Mouse (Mus musculus): Measurements from ENCODE around the gene Serpinb9f.
"Not testable (repeated sequence)": the region's sequence is repeated elsewhere in the genome, so short reads cannot be mapped to it uniquely, and the experiment has no call there.

The Serpinb9f gene

GRCm38 (mm10) chr13:33323777-33324176, at the start of gene Serpinb9f:
Serpinb9f (plus strand) TSS chr13:33324077.
- DNase-seq (ENCODE audit: low read depth), result not testable (repeated sequence)

GRCm38 (mm10) chr13:33308631-33309030, 15.2 kb upstream of the Serpinb9f start:
- DNase-seq (ENCODE audit: low read depth), result not testable (repeated sequence)

- not testable (repeated sequence) for DNase-seq (ENCODE audit: low read depth)
These were observed 32.8 kb downstream of the Serpinb9f start for GRCm38 (mm10) chr13:33356666-33357065.

Data from NIH3T3 (cell line).